ENCODE assay signal across 8 mouse cellular contexts in the genomic region with DNA sequence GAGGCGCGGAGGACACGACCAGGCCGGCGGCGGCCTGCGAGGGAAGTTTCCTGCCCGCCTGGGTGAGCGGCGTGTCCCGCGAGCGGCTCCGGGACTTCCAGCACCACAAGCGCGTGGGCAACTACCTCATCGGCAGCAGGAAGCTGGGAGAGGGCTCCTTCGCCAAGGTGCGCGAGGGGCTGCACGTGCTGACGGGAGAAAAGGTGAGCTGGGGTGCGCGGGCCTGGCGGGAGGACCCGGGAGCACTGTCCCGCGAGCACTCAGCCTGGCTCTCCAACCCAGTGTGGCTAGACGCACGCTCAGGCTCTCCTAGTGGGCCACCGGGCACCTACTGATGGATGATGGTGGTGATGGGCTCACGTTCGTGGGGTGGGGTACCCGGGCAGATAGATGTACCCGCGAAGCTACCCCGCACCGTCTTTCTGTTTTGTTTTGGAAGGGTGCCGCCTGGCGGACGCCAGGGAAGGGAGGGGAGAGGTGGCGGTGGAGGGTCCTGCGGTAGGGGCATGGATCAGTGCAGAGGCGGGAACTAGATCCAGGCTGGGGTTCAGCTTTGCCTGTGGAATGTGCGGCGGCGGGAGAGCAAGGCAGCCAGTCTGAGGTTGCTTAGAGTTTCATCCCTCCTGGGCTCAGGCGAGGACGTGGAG. TPM values are rescaled to one million over a fixed set of nuclear protein-coding genes. Genes with fewer than 3 reads are reported as not detected.
DNase-seq lines count a peak whose midpoint lies in the region; ATAC-seq and TF ChIP-seq lines count a peak whose summit lies in the region.

No protein-coding gene starts in this region.

- peaks cover 12% of the 10 kb centered on the region for H3K36me3 ChIP-seq in heart, embryonic 12.5 days
- H3K36me3 ChIP-seq in kidney, postnatal 0 days (ENCODE audit: insufficient read depth, low read length), result 0 out of 2 replicates have a peak, but pooled peaks cover 4% of the 10 kb centered on the region
- peaks cover 6% of the 10 kb centered on the region for H3K36me3 ChIP-seq in lung, embryonic 16.5 days (ENCODE audit: control insufficient read depth, insufficient read depth, low read length)

- peak; percentile 41 to 55 for DNase-seq in layer of hippocampus, postnatal 25 days (ENCODE audit: extremely low spot score in 1 of 2, low spot score in 1 of 2)
- no peak for DNase-seq in layer of hippocampus, adult 9-10 months (ENCODE audit: low spot score)
- peak; percentile 83 for DNase-seq in embryo, embryonic 10.5 days (ENCODE audit: low spot score)
- DNase-seq in kidney, postnatal 0 days (ENCODE audit: low spot score), result peak; percentile 85
- DNase-seq in retina, embryonic 14.5 days (ENCODE audit: low spot score), result peak; percentile 76
- DNase-seq in B cell, adult 2 months, result no peak

- no peaks in the 10 kb centered on the region for H3K27me3 ChIP-seq in heart, embryonic 12.5 days (replicated peaks)
- no peaks in the 10 kb centered on the region for H3K27me3 ChIP-seq in kidney, postnatal 0 days (ENCODE audit: insufficient read depth, low read length)
- H3K27me3 ChIP-seq in lung, embryonic 16.5 days (ENCODE audit: control insufficient read depth, insufficient read depth, low read depth, low read length), result no peaks in the 10 kb centered on the region

- peak overlapping the region; percentile 86 for H3K4me3 ChIP-seq in heart, embryonic 12.5 days
- H3K4me3 ChIP-seq in kidney, postnatal 0 days (replicated peaks; ENCODE audit: low read depth, low read length), result peak overlapping the region; percentile 84
- peak overlapping the region; percentile 76 for H3K4me3 ChIP-seq in lung, embryonic 16.5 days (ENCODE audit: low read length)

- under 1% methylated on average over 44 of the region's 49 CpGs for WGBS in heart, embryonic 12.5 days
- under 1% methylated on average over 45 of the region's 49 CpGs for whole genome bisulfite sequencing in kidney, postnatal 0 days
- 0% methylated on average over 41 of the region's 49 CpGs for WGBS in lung, embryonic 16.5 days

- peak; percentile 65 for TF ChIP-seq CTCF in kidney, postnatal 0 days (IDR thresholded peaks at IDR 0.05; ENCODE audit: low read depth)

- peaks cover 59% of the 10 kb centered on the region for H3K4me1 ChIP-seq in heart, embryonic 12.5 days (replicated peaks)
- H3K4me1 ChIP-seq in kidney, postnatal 0 days (replicated peaks; ENCODE audit: insufficient read depth, low read length), result peaks cover 18% of the 10 kb centered on the region; the same call in 1 of the 2 replicates
- H3K4me1 ChIP-seq in lung, embryonic 16.5 days (replicated peaks; ENCODE audit: control insufficient read depth, insufficient read depth, low read length), result peaks cover 26% of the 10 kb centered on the region

- peak; percentile 58 for ATAC-seq in heart, embryonic 12.5 days (ENCODE audit: insufficient number of reproducible peaks, low FRiP score)
- peak; percentile 62 for ATAC-seq in kidney, postnatal 0 days (replicated peaks; ENCODE audit: low FRiP score, low read depth)
- ATAC-seq in lung, embryonic 16.5 days (ENCODE audit: low read depth), result peak; percentile 51

- H3K9ac ChIP-seq in heart, embryonic 12.5 days, result peak overlapping the region; percentile 95
- peak overlapping the region; percentile 86 for H3K9ac ChIP-seq in kidney, postnatal 0 days (ENCODE audit: low read depth, low read length)
- peak overlapping the region; percentile 90 for H3K9ac ChIP-seq in lung, embryonic 16.5 days (ENCODE audit: low read length)

- H3K27ac ChIP-seq in heart, embryonic 12.5 days (ENCODE audit: poor library complexity, severe bottlenecking), result peak overlapping the region; percentile 90
- H3K27ac ChIP-seq in kidney, postnatal 0 days, result peak overlapping the region; percentile 92
- H3K27ac ChIP-seq in lung, embryonic 16.5 days (ENCODE audit: low read length), result peak overlapping the region; percentile 98

- H3K4me2 ChIP-seq in heart, embryonic 12.5 days, result peak overlapping the region; percentile 81
- H3K4me2 ChIP-seq in kidney, postnatal 0 days (ENCODE audit: low read length), result peak overlapping the region; percentile 85
- peak overlapping the region; percentile 83 for H3K4me2 ChIP-seq in lung, embryonic 16.5 days (ENCODE audit: low read depth, low read length)

- peaks cover 4% of the 10 kb centered on the region; the same call in 1 of the 2 replicates for H3K9me3 ChIP-seq in heart, embryonic 12.5 days (replicated peaks)
- no peaks in the 10 kb centered on the region; the same call in 1 of the 2 replicates for H3K9me3 ChIP-seq in kidney, postnatal 0 days (replicated peaks; ENCODE audit: low read length)
- H3K9me3 ChIP-seq in lung, embryonic 16.5 days (ENCODE audit: control insufficient read depth, low read length), result no peaks in the 10 kb centered on the region; the same call in 1 of the 2 replicates

RNA-seq across cellular contexts. Expression of a gene that starts 0.8 kb away (rescaled TPM):
- 10 to 100 TPM; 24.6 to 30.7 TPM for total RNA-seq in layer of hippocampus, postnatal 25 days (2021)
- polyA plus RNA-seq in heart, embryonic 12.5 days (2016; fragmentation: Nextera tagmentation; extraction: Ambion mirVana), result 19.3 and 22.4 TPM in 2 replicates
- polyA plus RNA-seq in kidney, postnatal 0 days (2015; fragmentation: Nextera tagmentation; extraction: Ambion mirVana), result 6.9 and 7.6 TPM in 2 replicates
- polyA plus RNA-seq in lung, embryonic 16.5 days (2015; fragmentation: Nextera tagmentation; extraction: Ambion mirVana), result 16.2 and 16.5 TPM in 2 replicates

Comparison
In these comparisons a context has a peak if more than half of its experiments do, and no peak if none do; other contexts are left out.
1. DNase-seq: peak in layer of hippocampus, postnatal 25 days (2 of 2), embryo, embryonic 10.5 days (single experiment), kidney, postnatal 0 days (single experiment) and retina, embryonic 14.5 days (single experiment); none in layer of hippocampus, adult 9-10 months (single experiment) and B cell, adult 2 months (0 of 2).
2. Peak in every context shown above with its lines, with median percentiles within 50 percentile points of each other: ATAC-seq, H3K27ac ChIP-seq, H3K4me2 ChIP-seq, H3K4me3 ChIP-seq and H3K9ac ChIP-seq.